Mouse (Mus musculus) bone marrow macrophage, adult 2 months (primary cell): ENCODE results near the gene Anks1b.

Experiments used
- CTCF ChIP-seq: IDR thresholded peaks from 2 replicates; pipeline ENCODE4 v1.5.1; 2012; ENCODE audit warnings: low read depth, mild to moderate bottlenecking, low read length, moderate library complexity
- POLR2A ChIP-seq: IDR thresholded peaks from 2 replicates; pipeline ENCODE4 v1.6.1; 2012; ENCODE audit warnings: mild to moderate bottlenecking, low read depth, low read length, borderline replicate concordance

- TF ChIP-seq CTCF, result no peak
- no peak for TF ChIP-seq POLR2A
These were observed 558.2 kb downstream of the Anks1b start for GRCm38 (mm10) chr10:90431527-90431926.
